Mouse (Mus musculus) neural tube, embryonic 15.5 days (tissue): Measurements from ENCODE around the gene Adpgk. TPM values are rescaled to one million over a fixed set of nuclear protein-coding genes. Genes with fewer than 3 reads are reported as not detected.
A peak's percentile ranks its signal among the peaks of the same experiment; 100 is the strongest.

Experiments used
- ATAC-seq: fragments of 200-750 bp; cut with Nextera tagmentation; 2 replicates; pipeline ENCODE4 v1.8.0; 2017; ENCODE audit warnings: mild to moderate bottlenecking, moderate TSS enrichment, moderate library complexity; ENCODE audit not compliant: low FRiP score
- H3K27ac ChIP-seq: fragments of 300-500 bp; sonication (generic); replicated peaks from 2 replicates; pipeline ENCODE4 v1.5.1; 2015; ENCODE audit warnings: mild to moderate bottlenecking, inconsistent platforms
- H3K27me3 ChIP-seq: fragments of 300-500 bp; sonication (generic); replicated peaks from 2 replicates; pipeline ENCODE4 v1.6.1; 2015; ENCODE audit warnings: inconsistent platforms
- H3K36me3 ChIP-seq: fragments of 300-500 bp; sonication (generic); 2 replicates; pipeline ENCODE4 v1.6.1; 2015; ENCODE audit warnings: inconsistent platforms
- H3K4me1 ChIP-seq: fragments of 300-500 bp; sonication (generic); 2 replicates; pipeline ENCODE4 v1.6.1; 2015; ENCODE audit warnings: inconsistent platforms
- H3K4me2 ChIP-seq: fragments of 300-500 bp; sonication (generic); 2 replicates; pipeline ENCODE4 v1.6.1; 2015; ENCODE audit warnings: inconsistent platforms, mild to moderate bottlenecking, moderate library complexity
- H3K4me3 ChIP-seq: fragments of 300-500 bp; sonication (generic); replicated peaks from 2 replicates; pipeline ENCODE4 v1.5.1; 2015; ENCODE audit warnings: mild to moderate bottlenecking, inconsistent platforms
- H3K9ac ChIP-seq: fragments of 300-500 bp; sonication (generic); replicated peaks from 2 replicates; pipeline ENCODE4 v1.6.1; 2015; ENCODE audit warnings: mild to moderate bottlenecking, inconsistent platforms
- H3K9me3 ChIP-seq: fragments of 300-500 bp; sonication (generic); replicated peaks from 2 replicates; pipeline ENCODE4 v1.6.1; 2016; ENCODE audit warnings: inconsistent platforms
- WGBS: fragments of 180-500 bp; shearing (Covaris S2); methylation state at CpG from one replicate; pipeline ENCODE4 v1.1.7; 2015; ENCODE audit warnings: mixed read lengths; 5-methylcytosine and 5-hydroxymethylcytosine counted together
- polyA plus RNA-seq: library from polyadenylated mRNA; unstranded; fragments of >200 nt; fragmentation: Nextera tagmentation; extraction: Ambion mirVana; gene quantifications from 2 replicates; pipeline ENCODE4 v1.2.1, GENCODE M21; 2015

The Adpgk gene
- polyA plus RNA-seq, 1 experiment from 2014 or later = 24.1 TPM

DNA sequence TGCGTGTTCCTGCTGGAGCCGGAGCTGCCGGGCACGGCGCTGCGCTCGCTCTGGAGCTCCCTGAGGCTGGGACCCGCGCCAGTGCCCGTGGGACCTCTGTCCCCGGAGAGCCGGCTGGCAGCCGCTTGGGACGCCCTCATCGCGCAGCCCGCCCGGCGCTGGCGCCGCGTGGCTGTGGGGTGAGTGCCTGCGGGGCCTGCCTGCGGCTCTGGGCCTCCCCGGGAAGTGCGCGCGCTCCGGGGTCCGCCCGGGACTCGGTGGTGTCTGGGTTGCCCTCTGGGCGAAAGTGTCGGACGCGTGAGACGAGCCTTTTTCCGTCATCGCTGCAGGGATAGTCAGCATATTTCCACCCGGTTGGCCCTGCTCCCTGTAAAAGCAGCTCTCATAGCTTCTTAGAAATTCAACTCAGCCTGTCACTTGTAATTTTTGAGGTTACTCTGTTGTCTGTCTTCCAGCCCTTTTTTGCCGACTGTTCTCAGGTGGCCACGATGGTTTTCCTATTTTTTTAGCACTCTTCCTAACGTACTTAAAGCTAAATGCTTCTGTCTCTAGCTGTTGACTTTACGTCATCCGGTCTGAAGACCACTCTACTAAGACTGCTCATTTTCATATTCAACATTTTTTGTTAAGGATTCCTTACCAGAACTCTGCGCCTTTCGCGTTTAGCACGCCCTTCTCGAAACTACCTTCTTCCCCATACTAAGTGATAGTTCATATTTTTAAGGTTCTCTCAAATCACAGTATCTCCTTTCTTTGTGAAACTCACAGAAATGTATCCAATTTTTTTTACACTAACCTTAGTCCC lies 532 bp downstream of the Adpgk start:
- Histone ChIP-seq H3K4me1 (peaks cover 30% of the 10 kb centered on the region), H3K4me3 (peak overlapping the region; percentile 98), H3K4me2 (peak overlapping the region; percentile 72), H3K27me3 (no peaks in the 10 kb centered on the region), H3K9me3 (no peaks in the 10 kb centered on the region), H3K27ac (peak overlapping the region; percentile 94), H3K9ac (peak overlapping the region; percentile 97), H3K36me3 (no peaks in the 10 kb centered on the region)
- ATAC-seq = peak; percentile 74
- WGBS = 1% methylated on average over 50 of the region's 50 CpGs

GRCm38 (mm10) chr9:59292493-59292875 lies 1.1 kb downstream of the Adpgk start:
- no peaks in the 10 kb centered on the region for H3K27me3 ChIP-seq
- H3K36me3 ChIP-seq = 0 out of 2 replicates have a peak, but pooled peaks cover 3% of the 10 kb centered on the region
- H3K9ac ChIP-seq = peak overlapping the region; percentile 97; the same call in 1 of the 2 replicates
- H3K9me3 ChIP-seq = no peaks in the 10 kb centered on the region
- no peak overlapping the region for H3K27ac ChIP-seq
- H3K4me2 ChIP-seq = peak overlapping the region; percentile 72
- no peak for ATAC-seq
- peak overlapping the region; percentile 98 for H3K4me3 ChIP-seq
- 51% methylated on average over 3 of the region's 3 CpGs for WGBS
- H3K4me1 ChIP-seq = peaks cover 30% of the 10 kb centered on the region

GRCm38 (mm10) chr9:59296419-59296818 lies 5.1 kb downstream of the Adpgk start:
- Histone ChIP-seq H3K4me3 (no peak overlapping the region), H3K27me3 (no peaks in the 10 kb centered on the region), H3K36me3 (peaks cover 20% of the 10 kb centered on the region), H3K4me2 (no peak overlapping the region), H3K27ac (no peak overlapping the region), H3K9me3 (no peaks in the 10 kb centered on the region), H3K4me1 (peaks cover 16% of the 10 kb centered on the region), H3K9ac (no peak overlapping the region)
- ATAC-seq = no peak
- 82% methylated on average over 2 of the region's 2 CpGs for WGBS

DNA sequence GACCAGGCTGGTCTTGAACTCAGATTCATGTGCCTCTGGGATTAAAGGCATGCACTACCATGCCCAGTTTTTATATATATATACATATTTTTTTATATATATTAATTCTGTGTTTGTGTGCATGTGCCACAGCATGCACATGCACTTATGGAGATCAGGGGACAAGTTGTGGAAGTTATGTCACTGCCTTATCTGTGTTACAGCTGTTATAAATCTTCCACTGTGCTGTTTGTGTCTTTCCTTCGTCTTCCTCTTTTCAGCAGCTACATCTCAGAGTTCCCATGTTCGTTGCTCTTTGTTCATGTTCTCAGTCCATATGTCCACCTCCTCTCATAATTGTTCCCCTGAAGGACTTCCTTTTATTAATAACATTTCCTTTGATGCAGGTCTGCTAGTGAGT lies 16.5 kb downstream of the Adpgk start:
- H3K9me3 ChIP-seq = no peaks in the 10 kb centered on the region
- H3K9ac ChIP-seq = no peak overlapping the region
- H3K27me3 ChIP-seq = no peaks in the 10 kb centered on the region
- no peak overlapping the region for H3K27ac ChIP-seq
- H3K4me3 ChIP-seq = no peak overlapping the region
- H3K36me3 ChIP-seq = peaks cover 40% of the 10 kb centered on the region
- no peak for ATAC-seq
- H3K4me1 ChIP-seq = no peaks in the 10 kb centered on the region
- 85% methylated on average over 2 of the region's 2 CpGs for WGBS
- H3K4me2 ChIP-seq = no peak overlapping the region

- no peaks in the 10 kb centered on the region for H3K9me3 ChIP-seq
- no peak overlapping the region for H3K4me2 ChIP-seq
- no peaks in the 10 kb centered on the region for H3K27me3 ChIP-seq
- H3K27ac ChIP-seq = no peak overlapping the region
- H3K9ac ChIP-seq = no peak overlapping the region
- H3K36me3 ChIP-seq = peaks cover 50% of the 10 kb centered on the region
- 87% methylated on average over 8 of the region's 8 CpGs for WGBS
- no peaks in the 10 kb centered on the region for H3K4me1 ChIP-seq
- H3K4me3 ChIP-seq = no peak overlapping the region
- ATAC-seq = no peak
Observed at GRCm38 (mm10) chr9:59310582-59311283, 19.4 kb downstream of the Adpgk start.

- H3K36me3 ChIP-seq = peaks cover 48% of the 10 kb centered on the region
- 75% methylated on average over 3 of the region's 3 CpGs for WGBS
- no peak overlapping the region for H3K4me2 ChIP-seq
Observed at GRCm38 (mm10) chr9:59311284-59311670, 19.9 kb downstream of the Adpgk start.

DNA sequence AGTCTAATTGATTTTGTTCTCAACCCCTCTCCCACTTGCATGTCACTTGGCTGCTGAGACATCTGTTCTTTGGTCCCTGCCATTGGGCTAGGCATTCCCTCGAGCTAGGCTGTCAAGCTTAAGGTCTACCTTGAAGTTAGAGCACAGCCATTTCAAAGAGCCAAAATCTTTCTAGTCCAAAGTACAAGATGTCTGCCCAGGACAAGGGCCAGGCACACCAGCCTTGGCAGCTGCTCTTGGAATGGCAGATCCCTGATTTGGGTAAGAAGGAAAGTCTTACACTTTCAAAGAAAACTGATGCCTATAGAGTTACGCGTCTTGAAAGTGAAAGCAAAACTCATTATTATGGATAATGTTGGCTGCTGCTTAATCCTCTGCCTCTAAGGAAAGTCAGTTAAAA lies 24.8 kb downstream of the Adpgk start:
- Histone ChIP-seq H3K27ac (no peak overlapping the region), H3K4me3 (no peak overlapping the region), H3K9me3 (no peaks in the 10 kb centered on the region), H3K36me3 (peaks cover 39% of the 10 kb centered on the region), H3K4me1 (no peaks in the 10 kb centered on the region), H3K4me2 (no peak overlapping the region), H3K9ac (no peak overlapping the region), H3K27me3 (no peaks in the 10 kb centered on the region)
- ATAC-seq = no peak
- WGBS = 89% methylated on average over 3 of the region's 3 CpGs

More at GRCm38 (mm10) chr9:59311284-59311670, 19.9 kb downstream of the Adpgk start:
- Histone ChIP-seq H3K4me3 (no peak overlapping the region), H3K27ac (0 out of 2 replicates have a peak overlapping the region, but pooled peaks have one; percentile 4), H3K9ac (no peak overlapping the region), H3K9me3 (no peaks in the 10 kb centered on the region), H3K27me3 (no peaks in the 10 kb centered on the region), H3K4me1 (no peaks in the 10 kb centered on the region)
- ATAC-seq = no peak

GRCm38 (mm10) chr9:59324351-59324750 lies 33.0 kb downstream of the Adpgk start:
- no peak overlapping the region for H3K4me2 ChIP-seq
- H3K27ac ChIP-seq = no peak overlapping the region
- H3K9me3 ChIP-seq = no peaks in the 10 kb centered on the region
- no peak overlapping the region for H3K9ac ChIP-seq
- no peak overlapping the region for H3K4me3 ChIP-seq
- no peak for ATAC-seq
- peaks cover 73% of the 10 kb centered on the region for H3K36me3 ChIP-seq
- H3K27me3 ChIP-seq = no peaks in the 10 kb centered on the region
- no peaks in the 10 kb centered on the region for H3K4me1 ChIP-seq

- H3K36me3 ChIP-seq = peaks cover 66% of the 10 kb centered on the region
- H3K9me3 ChIP-seq = no peaks in the 10 kb centered on the region
- H3K27me3 ChIP-seq = no peaks in the 10 kb centered on the region
- WGBS = 97% methylated on average over 5 of the region's 5 CpGs
- no peak overlapping the region for H3K4me3 ChIP-seq
- no peak overlapping the region for H3K9ac ChIP-seq
- no peak for ATAC-seq
- no peak overlapping the region for H3K4me2 ChIP-seq
- no peaks in the 10 kb centered on the region for H3K4me1 ChIP-seq
- no peak overlapping the region for H3K27ac ChIP-seq
Observed at GRCm38 (mm10) chr9:59330055-59330454, 38.7 kb downstream of the Adpgk start.

- 97% methylated on average over 3 of the region's 3 CpGs for WGBS
Observed at GRCm38 (mm10) chr9:59336539-59336938, 45.2 kb downstream of the Adpgk start.

DNA sequence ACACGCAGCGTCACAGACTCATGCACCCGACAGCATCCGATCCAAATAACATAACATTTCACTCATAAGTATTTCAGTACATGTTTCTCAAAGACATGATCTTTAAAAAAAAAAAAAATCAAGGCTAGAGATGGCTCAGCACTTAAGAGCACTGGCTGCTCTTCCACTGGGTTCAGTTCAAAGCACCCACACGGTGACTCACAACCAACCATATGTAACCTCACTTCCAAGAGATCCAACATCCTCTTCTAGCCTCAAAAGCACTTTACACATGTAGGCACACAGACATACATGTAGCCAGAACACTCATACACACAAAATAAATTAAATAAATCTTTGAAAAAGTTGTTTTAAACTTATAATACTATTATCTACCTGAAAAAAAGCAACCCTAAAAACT lies 46.5 kb downstream of the Adpgk start:
- WGBS = 95% methylated on average over 5 of the region's 5 CpGs
- no peak overlapping the region for H3K4me3 ChIP-seq
- no peak overlapping the region for H3K9ac ChIP-seq
- no peak overlapping the region for H3K27ac ChIP-seq
- H3K9me3 ChIP-seq = no peaks in the 10 kb centered on the region
- no peak for ATAC-seq
- no peak overlapping the region for H3K4me2 ChIP-seq
- H3K4me1 ChIP-seq = no peaks in the 10 kb centered on the region
- H3K27me3 ChIP-seq = no peaks in the 10 kb centered on the region
- peaks cover 55% of the 10 kb centered on the region for H3K36me3 ChIP-seq

More at GRCm38 (mm10) chr9:59336539-59336938, 45.2 kb downstream of the Adpgk start:
- Histone ChIP-seq H3K9me3 (no peaks in the 10 kb centered on the region), H3K36me3 (peaks cover 56% of the 10 kb centered on the region), H3K27ac (no peak overlapping the region), H3K4me3 (no peak overlapping the region), H3K27me3 (no peaks in the 10 kb centered on the region), H3K4me2 (no peak overlapping the region), H3K9ac (no peak overlapping the region), H3K4me1 (no peaks in the 10 kb centered on the region)
- ATAC-seq = no peak

GRCm38 (mm10) chr9:59338411-59338810 lies 47.1 kb downstream of the Adpgk start:
- Histone ChIP-seq H3K27me3 (no peaks in the 10 kb centered on the region), H3K4me1 (no peaks in the 10 kb centered on the region), H3K4me2 (no peak overlapping the region), H3K27ac (no peak overlapping the region), H3K9ac (no peak overlapping the region), H3K4me3 (no peak overlapping the region), H3K9me3 (no peaks in the 10 kb centered on the region), H3K36me3 (peaks cover 54% of the 10 kb centered on the region)
- ATAC-seq = no peak
- WGBS = 84% methylated on average over 5 of the region's 5 CpGs
